Mouse (Mus musculus) ovary, postnatal 36 days (tissue): ENCODE measurements at regions not wholly inside any gene's neighbourhood (a gene's known extent, or its start where the extent isn't known, plus 50 kb on each side); places are given as distances from the start of the nearest gene placed in this dataset.

Source experiments
- DNase-seq: peaks from one replicate; pipeline ENCODE4 v3.0.0; 2022; ENCODE audit warnings: low spot score, mixed read lengths

DNA sequence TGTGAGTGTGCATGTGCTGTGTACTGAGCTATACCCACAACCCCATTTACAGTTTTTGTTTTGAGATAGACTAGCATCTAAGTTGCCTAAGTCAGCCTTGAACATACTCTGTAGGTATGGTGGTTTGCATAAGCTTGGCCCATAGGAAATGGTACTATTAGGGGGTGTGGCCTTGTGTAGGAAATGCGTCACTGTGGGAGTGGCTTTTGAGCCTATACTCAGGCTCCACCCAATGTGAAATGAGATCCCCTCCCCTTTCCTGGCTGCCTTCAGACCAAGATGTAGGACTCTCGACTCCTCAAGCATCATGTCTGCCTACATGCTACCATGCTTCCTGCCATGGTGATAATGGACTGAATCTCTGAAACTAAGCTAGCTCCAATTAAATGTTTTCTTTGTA lies 109.5 kb upstream of the Frmd6 start:
- no peak for DNase-seq

- no peak for DNase-seq
Measured at GRCm38 (mm10) chr12:70718602-70719001, 106.7 kb upstream of the Frmd6 start.

GRCm38 (mm10) chr12:70719255-70719654 lies 106.1 kb upstream of the Frmd6 start:
- no peak for DNase-seq

DNA sequence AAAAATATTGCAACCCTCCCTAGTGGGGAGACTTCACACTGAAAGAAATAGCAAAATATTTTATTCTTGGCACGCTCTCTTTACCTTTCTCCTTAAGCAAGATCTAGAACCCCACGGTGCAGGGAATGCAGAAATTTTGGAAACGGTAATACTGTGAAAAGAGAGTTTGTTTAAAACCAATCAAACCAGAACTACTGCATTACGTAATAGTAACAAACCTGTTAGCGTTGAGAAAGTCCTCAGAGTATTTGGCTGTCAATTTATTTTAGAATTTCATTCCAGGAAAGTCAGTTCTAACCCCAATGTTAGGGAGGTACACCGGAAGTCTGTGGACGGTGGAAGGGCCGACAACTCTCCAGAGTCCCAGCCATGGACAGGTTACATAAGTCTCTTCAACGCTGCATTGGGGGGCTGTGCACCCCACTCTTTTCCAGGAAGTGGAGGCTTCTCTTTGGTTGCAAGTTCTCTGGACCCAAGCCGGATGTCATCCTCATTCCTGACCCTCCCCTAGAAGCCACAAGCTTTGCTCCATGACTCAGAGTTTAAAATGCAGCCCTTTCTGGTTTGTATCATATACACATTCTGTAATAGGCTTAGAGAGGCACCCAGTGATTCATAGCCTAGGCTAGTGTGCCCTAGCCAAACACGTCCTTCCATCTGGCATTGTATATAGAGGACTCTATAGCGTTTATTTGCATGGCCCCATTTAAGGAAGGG lies 105.0 kb upstream of the Frmd6 start:
- no peak for DNase-seq

DNA sequence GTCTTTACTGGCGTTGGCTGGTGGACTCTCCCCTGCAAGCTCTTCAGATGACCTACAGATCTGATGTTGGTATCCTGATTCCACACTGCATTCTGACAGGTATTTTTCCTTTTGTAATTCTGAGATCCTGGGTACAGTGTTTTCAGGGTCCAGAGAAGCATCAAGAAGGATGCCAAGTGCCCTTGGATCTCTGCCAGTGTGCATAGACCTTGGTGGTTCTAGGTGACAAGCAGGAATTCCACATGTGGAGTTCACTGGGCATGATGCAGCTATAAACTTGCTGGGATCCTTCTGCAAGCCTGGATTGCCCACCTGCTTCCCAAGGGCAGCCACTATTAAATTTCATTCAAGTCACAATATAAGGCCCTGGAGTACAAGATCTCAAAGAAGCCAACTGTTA lies 100.0 kb upstream of the Frmd6 start:
- no peak for DNase-seq

- DNase-seq = no peak
Measured at GRCm38 (mm10) chr12:70727496-70728259, 97.6 kb upstream of the Frmd6 start.

- no peak for DNase-seq
Measured at GRCm38 (mm10) chr12:70728407-70728806, 96.9 kb upstream of the Frmd6 start.

DNA sequence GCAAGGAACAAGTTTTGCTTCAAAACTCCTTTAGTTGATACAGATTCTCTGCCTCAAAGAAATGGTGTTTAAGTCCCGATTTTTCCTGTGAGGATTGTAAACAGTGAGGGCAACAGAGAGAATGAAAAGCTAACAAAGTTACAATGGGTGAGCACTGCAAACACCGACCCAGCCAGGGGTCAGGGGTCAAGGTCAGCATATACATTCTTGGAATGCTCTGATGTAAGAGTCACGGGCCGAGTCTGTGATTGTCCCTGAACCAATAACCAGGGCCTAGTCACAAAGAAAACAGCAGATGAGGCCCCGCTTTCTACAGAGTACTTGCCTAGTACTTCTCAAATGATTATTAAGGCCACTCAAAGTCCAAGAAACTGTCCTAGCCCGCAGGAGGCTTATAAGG lies 95.4 kb upstream of the Frmd6 start:
- no peak for DNase-seq

- DNase-seq = no peak
Measured at GRCm38 (mm10) chr12:70731498-70731897, 93.8 kb upstream of the Frmd6 start.

GRCm38 (mm10) chr12:70732591-70732990 lies 92.7 kb upstream of the Frmd6 start:
- no peak for DNase-seq

GRCm38 (mm10) chr12:70738554-70738953 lies 86.8 kb upstream of the Frmd6 start:
- no peak for DNase-seq

DNA sequence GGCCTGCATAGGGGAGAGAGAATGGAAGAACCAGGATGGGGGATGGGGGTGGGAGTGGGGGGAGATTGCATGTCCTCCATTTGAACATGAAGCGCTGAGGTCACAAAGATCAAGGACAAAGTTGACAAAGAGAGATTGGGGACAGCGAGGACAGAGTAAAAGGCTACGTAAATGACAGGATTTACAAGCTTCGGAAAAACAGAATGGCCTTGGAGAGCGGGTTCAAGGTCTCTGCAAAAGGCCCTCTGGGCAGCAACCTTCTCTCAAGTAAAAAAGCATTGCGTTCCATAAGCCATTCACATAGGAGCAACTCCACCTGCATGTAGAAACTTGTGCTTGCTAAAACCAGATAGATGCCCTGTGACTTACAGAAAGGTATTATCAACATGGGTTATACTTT lies 86.0 kb upstream of the Frmd6 start:
- no peak for DNase-seq

- no peak for DNase-seq
Measured at GRCm38 (mm10) chr12:70739766-70740165, 85.5 kb upstream of the Frmd6 start.

GRCm38 (mm10) chr12:70742836-70743235 lies 82.5 kb upstream of the Frmd6 start:
- DNase-seq = no peak

DNA sequence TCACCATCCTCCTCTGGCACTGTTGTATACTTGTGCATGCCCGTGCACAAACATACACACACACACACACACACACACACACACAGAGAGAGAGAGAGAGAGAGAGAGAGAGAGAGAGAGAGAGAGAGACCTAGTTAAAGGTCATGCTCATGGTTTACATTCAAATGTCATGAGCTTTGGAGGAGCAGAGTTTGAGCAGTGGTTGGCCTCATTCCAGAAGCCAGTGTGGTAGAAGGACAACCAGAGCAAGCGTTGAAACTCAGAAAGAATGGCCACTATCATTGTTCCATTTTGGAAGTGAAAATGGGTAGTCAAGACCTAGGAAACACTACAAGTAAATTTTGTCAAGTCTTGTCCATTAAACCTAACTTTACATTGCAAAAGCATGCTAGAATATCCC lies 79.6 kb upstream of the Frmd6 start:
- DNase-seq = no peak

DNA sequence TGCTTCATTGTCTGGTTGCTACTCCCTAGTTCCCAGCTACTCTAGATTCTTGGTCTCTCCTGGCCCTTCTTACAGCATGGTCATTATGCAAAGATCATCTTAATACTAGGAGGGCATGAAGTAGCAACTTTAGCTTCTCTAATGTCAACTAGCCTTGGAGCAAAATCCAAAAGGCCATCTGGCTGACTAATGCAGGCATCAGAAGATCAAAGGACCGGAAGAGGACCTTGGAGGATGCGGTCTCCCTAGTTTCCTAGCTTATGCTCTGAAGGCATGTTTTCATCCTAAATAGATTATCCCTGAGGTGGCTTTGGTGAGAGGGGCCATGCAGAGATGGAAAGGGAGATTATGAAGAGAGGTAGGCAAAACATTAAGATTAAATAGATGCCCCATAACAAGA lies 75.7 kb upstream of the Frmd6 start:
- no peak for DNase-seq

- DNase-seq = no peak
Measured at GRCm38 (mm10) chr12:70750651-70751578, 74.4 kb upstream of the Frmd6 start.

- no peak for DNase-seq
Measured at GRCm38 (mm10) chr12:70752266-70752910, 72.9 kb upstream of the Frmd6 start.

- no peak for DNase-seq
Measured at GRCm38 (mm10) chr12:70752911-70753290, 72.4 kb upstream of the Frmd6 start.

DNA sequence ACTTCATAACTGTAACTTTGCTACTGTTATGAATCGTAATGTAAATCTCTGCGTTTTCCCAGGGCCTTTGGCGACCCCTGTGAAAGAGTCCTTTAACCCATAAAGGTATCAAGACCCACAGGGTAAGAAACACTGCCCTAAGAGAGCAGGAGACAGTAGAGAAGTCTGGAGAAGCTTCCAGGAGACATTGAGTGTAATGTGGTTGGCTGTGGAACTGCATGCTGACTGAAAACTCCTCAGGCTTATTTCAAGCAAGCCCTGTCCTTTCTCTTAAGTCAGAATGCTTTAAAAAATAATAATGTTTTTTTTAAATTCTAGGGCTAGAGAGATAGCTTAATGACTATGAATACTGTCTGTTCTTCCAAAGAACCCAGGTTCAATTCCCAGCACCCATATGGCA lies 71.9 kb upstream of the Frmd6 start:
- no peak for DNase-seq

- no peak for DNase-seq
Measured at GRCm38 (mm10) chr12:70758080-70758479, 67.2 kb upstream of the Frmd6 start.

DNA sequence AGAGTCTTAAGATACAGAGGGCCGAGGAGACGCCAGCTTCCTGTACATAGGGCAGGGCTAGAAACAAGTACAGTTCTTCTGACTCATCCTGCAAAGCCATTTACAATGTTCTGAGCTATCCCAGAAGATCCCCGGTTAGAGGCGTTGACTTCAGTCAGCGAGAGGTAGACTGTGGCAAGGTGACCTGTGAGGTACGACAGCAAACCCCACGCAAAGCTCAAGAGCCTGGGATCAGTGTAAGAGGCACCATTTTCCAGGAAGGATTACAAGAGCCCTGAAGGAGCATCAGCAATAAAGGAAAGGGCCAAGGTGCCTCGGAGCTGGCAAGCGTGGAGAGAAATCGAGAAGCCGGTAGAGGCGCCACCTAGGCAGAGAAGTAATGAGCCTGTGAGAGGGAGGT lies 61.8 kb upstream of the Frmd6 start:
- no peak for DNase-seq
